Mouse (Mus musculus) heart, adult 9 months (tissue): ENCODE data around the gene Fxn.
A peak's percentile ranks its signal among the peaks of the same experiment; 100 is the strongest.

Source experiments
- DNase-seq, 2 experiments: peaks; one replicate each; pipeline ENCODE4 v3.0.0; 2022; ENCODE audit warnings: low spot score in 2 of 2

Gene Fxn

GRCm38 (mm10) chr19:24280601-24281228 lies at the start of gene Fxn:
Gene Fxn (minus strand): TSS chr19:24280605.
- DNase-seq: peak in 1 of 2 experiments; percentile 19

- no peak for DNase-seq
Observed at GRCm38 (mm10) chr19:24327921-24328320, 47.5 kb upstream of the Fxn start.

GRCm38 (mm10) chr19:24326969-24327368 lies 46.6 kb upstream of the Fxn start:
- no peak for DNase-seq

GRCm38 (mm10) chr19:24325692-24326091 lies 45.3 kb upstream of the Fxn start:
- DNase-seq: no peak

- no peak for DNase-seq
Observed at GRCm38 (mm10) chr19:24323841-24324613, 43.6 kb upstream of the Fxn start.

GRCm38 (mm10) chr19:24321900-24322311 lies 41.5 kb upstream of the Fxn start:
- peak in 1 of 2 experiments; percentile 42 for DNase-seq

GRCm38 (mm10) chr19:24321211-24321899 lies 41.0 kb upstream of the Fxn start:
- DNase-seq: no peak

- no peak for DNase-seq
Observed at GRCm38 (mm10) chr19:24318172-24318571, 37.8 kb upstream of the Fxn start.

GRCm38 (mm10) chr19:24317731-24318130 lies 37.3 kb upstream of the Fxn start:
- DNase-seq: no peak

- DNase-seq: no peak
Observed at GRCm38 (mm10) chr19:24317038-24317591, 36.7 kb upstream of the Fxn start.

GRCm38 (mm10) chr19:24316060-24316725 lies 35.8 kb upstream of the Fxn start:
- no peak for DNase-seq

GRCm38 (mm10) chr19:24315234-24315633 lies 34.8 kb upstream of the Fxn start:
- no peak for DNase-seq

GRCm38 (mm10) chr19:24314676-24315075 lies 34.3 kb upstream of the Fxn start:
- no peak for DNase-seq

- DNase-seq: no peak
Observed at GRCm38 (mm10) chr19:24312556-24313342, 32.3 kb upstream of the Fxn start.

GRCm38 (mm10) chr19:24312046-24312445 lies 31.6 kb upstream of the Fxn start:
- DNase-seq: no peak

GRCm38 (mm10) chr19:24308305-24308705 lies 27.9 kb upstream of the Fxn start:
- DNase-seq: peak; percentile 78 to 82

- peak; percentile 67 for DNase-seq
Observed at GRCm38 (mm10) chr19:24307271-24308221, 27.1 kb upstream of the Fxn start.

GRCm38 (mm10) chr19:24306351-24306750 lies 25.9 kb upstream of the Fxn start:
- DNase-seq: no peak

- DNase-seq: no peak
Observed at GRCm38 (mm10) chr19:24302198-24302597, 21.8 kb upstream of the Fxn start.

GRCm38 (mm10) chr19:24301768-24302148 lies 21.4 kb upstream of the Fxn start:
- DNase-seq: no peak
